Mouse (Mus musculus): ENCODE results near the gene Kcnj12. TPM values are rescaled to one million over a fixed set of nuclear protein-coding genes. Genes with fewer than 3 reads are reported as not detected.

The Kcnj12 gene
- polyA plus RNA-seq, 1 experiment = 5.8 TPM

DNA sequence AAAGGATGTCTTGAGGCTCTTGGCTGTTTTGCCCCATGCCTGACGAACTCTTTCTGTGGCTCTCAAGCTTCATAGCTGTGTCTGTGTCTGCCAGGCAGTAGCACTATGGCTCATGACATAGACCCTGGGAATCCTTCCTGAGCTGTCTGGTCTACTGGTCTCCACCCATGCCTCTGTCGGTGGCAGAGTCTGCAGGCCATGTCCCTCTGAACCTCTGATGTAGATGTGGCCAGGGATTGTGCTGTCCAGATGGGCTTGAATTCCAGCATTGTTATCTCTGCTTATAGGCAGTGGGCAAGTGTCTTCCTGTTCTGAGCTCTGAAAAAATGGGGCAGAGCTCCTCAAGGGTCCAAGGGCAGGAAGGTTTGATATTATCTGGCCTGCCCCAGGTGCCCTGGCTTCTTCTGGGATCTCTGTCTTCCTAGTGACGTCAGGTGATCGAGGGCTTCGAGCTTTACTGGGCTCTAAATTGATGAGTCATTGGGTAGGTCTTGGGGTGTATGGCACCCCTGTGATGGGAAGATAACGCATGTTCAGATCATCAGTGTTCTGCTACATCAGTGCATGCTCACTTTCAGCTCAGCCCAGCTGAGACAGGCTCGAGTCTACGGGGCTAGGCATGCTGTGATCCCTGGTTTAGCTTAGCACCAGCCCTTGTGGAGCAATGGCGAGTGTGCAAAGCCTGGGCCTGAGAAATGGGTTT, 44.9 kb downstream of the Kcnj12 start:
- TF ChIP-seq CTCF (IDR thresholded peaks at IDR 0.05; ENCODE audit: insufficient read depth, low read length) (no peak), POLR2A (IDR thresholded peaks at IDR 0.05; ENCODE audit: borderline replicate concordance, extremely low read depth, low read depth, low read length) (no peak)
- Histone ChIP-seq H3K4me1 (ENCODE audit: control insufficient read depth, insufficient read depth, low read length) (no peaks in the 10 kb centered on the region), H3K4me3 (replicated peaks; ENCODE audit: extremely low read depth, low read depth, low read length) (no peak overlapping the region)
- DNase-seq = no peak
- WGBS = 77% methylated on average over 9 of the region's 9 CpGs

GRCm38 (mm10) chr11:61068866-61069265, 46.5 kb downstream of the Kcnj12 start:
- WGBS = 77% methylated on average over 10 of the region's 10 CpGs
- Histone ChIP-seq H3K4me3 (replicated peaks; ENCODE audit: extremely low read depth, low read depth, low read length) (no peak overlapping the region), H3K4me1 (ENCODE audit: control insufficient read depth, insufficient read depth, low read length) (no peaks in the 10 kb centered on the region)
- no peak for DNase-seq
- TF ChIP-seq CTCF (IDR thresholded peaks at IDR 0.05; ENCODE audit: insufficient read depth, low read length) (no peak), POLR2A (IDR thresholded peaks at IDR 0.05; ENCODE audit: borderline replicate concordance, extremely low read depth, low read depth, low read length) (no peak)

- no peak overlapping the region for H3K4me3 ChIP-seq (replicated peaks; ENCODE audit: extremely low read depth, low read depth, low read length)
- no peak for DNase-seq
- WGBS = 95% methylated on average over 18 of the region's 18 CpGs
- TF ChIP-seq POLR2A (IDR thresholded peaks at IDR 0.05; ENCODE audit: borderline replicate concordance, extremely low read depth, low read depth, low read length) = no peak
- no peak for TF ChIP-seq CTCF (IDR thresholded peaks at IDR 0.05; ENCODE audit: insufficient read depth, low read length)
- no peaks in the 10 kb centered on the region for H3K4me1 ChIP-seq (ENCODE audit: control insufficient read depth, insufficient read depth, low read length)
Observed at GRCm38 (mm10) chr11:61069645-61070044, 47.3 kb downstream of the Kcnj12 start.

GRCm38 (mm10) chr11:61074646-61075317, 52.4 kb downstream of the Kcnj12 start:
- Histone ChIP-seq H3K4me1 (ENCODE audit: control insufficient read depth, insufficient read depth, low read length) (no peaks in the 10 kb centered on the region), H3K4me3 (replicated peaks; ENCODE audit: extremely low read depth, low read depth, low read length) (no peak overlapping the region)
- 64% methylated on average over 5 of the region's 5 CpGs for WGBS
- no peak for TF ChIP-seq CTCF (IDR thresholded peaks at IDR 0.05; ENCODE audit: insufficient read depth, low read length)
- TF ChIP-seq POLR2A (IDR thresholded peaks at IDR 0.05; ENCODE audit: borderline replicate concordance, extremely low read depth, low read depth, low read length) = no peak
- no peak for DNase-seq

DNA sequence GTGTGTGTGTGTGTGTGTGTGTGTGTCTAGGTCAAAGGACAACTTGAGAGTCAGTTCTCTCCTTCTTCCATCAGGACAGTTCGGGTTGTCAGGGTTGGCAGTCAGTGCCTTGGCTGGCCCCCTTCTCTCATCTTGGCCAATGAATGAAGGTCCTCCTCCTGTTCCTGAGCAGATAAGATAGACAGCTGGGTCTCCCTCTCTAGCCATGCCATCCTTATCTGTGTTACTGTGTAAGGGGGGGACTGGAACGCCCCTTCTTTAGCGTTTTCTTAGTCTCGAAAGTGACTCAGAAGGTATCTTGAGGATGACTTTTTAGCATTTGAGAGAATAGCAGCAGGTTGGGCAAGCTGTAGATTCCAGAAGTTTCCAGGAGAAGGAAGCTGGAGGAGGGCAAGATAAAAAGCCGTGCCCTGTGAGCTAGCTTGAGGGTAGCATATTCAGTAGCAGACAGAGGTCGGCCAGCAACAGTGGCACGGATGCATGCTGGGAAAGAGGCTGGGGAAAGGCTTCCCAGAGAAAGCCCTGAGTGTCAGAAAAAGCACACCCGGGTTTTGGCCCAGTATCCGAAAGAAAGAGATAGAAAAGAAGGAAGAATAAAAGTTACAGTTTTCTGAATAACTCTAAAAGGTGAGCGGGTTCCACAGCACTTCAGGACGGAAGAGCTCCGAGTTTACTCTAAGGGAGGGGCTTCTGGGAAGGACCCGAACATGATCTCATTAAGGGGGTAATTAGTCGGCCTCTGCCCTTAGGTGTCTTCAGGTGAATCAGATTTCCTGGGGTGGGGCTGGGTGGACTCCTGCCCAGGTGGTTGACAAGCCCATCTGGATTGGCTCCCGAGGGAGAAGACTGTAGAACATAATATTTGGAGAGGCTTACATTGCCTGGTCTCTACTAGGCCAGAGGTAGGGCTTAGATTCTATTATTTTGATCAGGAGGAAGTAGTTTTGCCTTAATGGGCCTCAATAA, 53.3 kb downstream of the Kcnj12 start:
- Histone ChIP-seq H3K4me3 (replicated peaks; ENCODE audit: extremely low read depth, low read depth, low read length) (no peak overlapping the region), H3K4me1 (ENCODE audit: control insufficient read depth, insufficient read depth, low read length) (no peaks in the 10 kb centered on the region)
- WGBS = 63% methylated on average over 15 of the region's 15 CpGs
- TF ChIP-seq POLR2A (IDR thresholded peaks at IDR 0.05; ENCODE audit: borderline replicate concordance, extremely low read depth, low read depth, low read length) (no peak), CTCF (IDR thresholded peaks at IDR 0.05; ENCODE audit: insufficient read depth, low read length) (no peak)
- no peak for DNase-seq

DNA sequence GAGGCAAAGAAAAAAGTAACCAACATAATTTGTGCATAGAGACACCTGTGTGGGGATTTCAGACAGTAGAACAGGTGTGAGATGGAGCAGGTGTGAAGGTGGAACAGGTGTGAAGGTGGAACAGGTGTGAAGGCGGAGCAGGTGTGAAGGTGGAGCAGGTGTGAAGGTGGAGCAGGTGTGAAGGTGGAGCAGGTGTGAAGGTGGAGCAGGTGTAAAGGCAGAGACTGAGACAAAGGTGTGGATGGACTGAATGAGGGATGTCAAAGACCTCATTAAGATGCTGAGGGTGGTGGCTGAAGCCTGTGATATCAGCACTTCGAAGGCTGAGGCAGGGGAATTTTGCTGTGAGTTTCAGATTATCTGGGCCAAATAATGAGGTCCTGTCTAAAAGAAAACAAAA, 59.3 kb downstream of the Kcnj12 start:
- Histone ChIP-seq H3K4me1 (ENCODE audit: control insufficient read depth, insufficient read depth, low read length) (no peaks in the 10 kb centered on the region), H3K4me3 (replicated peaks; ENCODE audit: extremely low read depth, low read depth, low read length) (no peak overlapping the region)
- WGBS = 84% methylated on average over 2 of the region's 2 CpGs
- TF ChIP-seq POLR2A (IDR thresholded peaks at IDR 0.05; ENCODE audit: borderline replicate concordance, extremely low read depth, low read depth, low read length) (no peak), CTCF (IDR thresholded peaks at IDR 0.05; ENCODE audit: insufficient read depth, low read length) (no peak)
- DNase-seq = no peak

DNA sequence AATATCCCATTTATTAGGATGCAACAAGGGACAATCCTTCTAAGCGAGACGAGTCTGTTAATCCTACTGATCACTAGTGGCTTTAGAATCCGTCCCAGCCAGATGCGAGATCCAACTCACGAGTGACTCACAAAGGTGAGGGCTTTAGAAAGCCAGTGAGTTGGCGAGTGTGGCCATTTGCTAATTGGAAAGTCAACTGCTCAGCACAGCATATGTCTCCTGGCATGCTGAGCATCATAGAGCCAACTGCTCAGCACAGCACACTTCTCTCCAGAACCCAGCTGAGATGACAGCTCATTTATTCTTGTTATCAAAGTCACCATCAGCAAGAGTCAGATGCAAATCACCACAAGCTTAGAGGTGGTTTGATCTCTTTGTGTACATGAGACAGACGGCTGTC, 67.8 kb downstream of the Kcnj12 start:
- WGBS = 75% methylated on average over 7 of the region's 7 CpGs
- TF ChIP-seq CTCF (IDR thresholded peaks at IDR 0.05; ENCODE audit: insufficient read depth, low read length) (no peak), POLR2A (IDR thresholded peaks at IDR 0.05; ENCODE audit: borderline replicate concordance, extremely low read depth, low read depth, low read length) (no peak)
- H3K4me3 ChIP-seq (replicated peaks; ENCODE audit: extremely low read depth, low read depth, low read length) = no peak overlapping the region
- no peaks in the 10 kb centered on the region for H3K4me1 ChIP-seq (ENCODE audit: control insufficient read depth, insufficient read depth, low read length)
- no peak for DNase-seq

DNA sequence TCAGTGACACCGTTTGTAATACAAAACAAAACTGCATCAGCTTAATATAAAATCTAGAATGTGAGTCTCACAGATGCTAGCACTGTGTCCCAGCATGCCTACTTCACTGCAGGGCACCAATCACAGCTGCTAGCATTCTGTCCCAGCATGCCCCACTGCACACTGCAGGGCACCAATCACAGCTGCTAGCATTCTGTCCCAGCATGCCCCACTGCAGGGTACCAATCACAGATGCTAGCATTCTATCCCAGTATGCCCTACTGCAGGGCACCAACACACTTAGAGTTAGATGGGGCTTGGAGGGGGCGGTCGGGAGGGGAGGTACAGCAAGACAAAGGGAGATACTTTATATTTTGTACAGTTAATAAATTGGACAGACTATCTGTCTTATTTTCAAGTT, 68.8 kb downstream of the Kcnj12 start:
- H3K4me3 ChIP-seq (replicated peaks; ENCODE audit: extremely low read depth, low read depth, low read length) = no peak overlapping the region
- TF ChIP-seq CTCF (IDR thresholded peaks at IDR 0.05; ENCODE audit: insufficient read depth, low read length) (no peak), POLR2A (IDR thresholded peaks at IDR 0.05; ENCODE audit: borderline replicate concordance, extremely low read depth, low read depth, low read length) (no peak)
- H3K4me1 ChIP-seq (ENCODE audit: control insufficient read depth, insufficient read depth, low read length) = no peaks in the 10 kb centered on the region
- no peak for DNase-seq
- WGBS = 63% methylated on average over 3 of the region's 3 CpGs

DNA sequence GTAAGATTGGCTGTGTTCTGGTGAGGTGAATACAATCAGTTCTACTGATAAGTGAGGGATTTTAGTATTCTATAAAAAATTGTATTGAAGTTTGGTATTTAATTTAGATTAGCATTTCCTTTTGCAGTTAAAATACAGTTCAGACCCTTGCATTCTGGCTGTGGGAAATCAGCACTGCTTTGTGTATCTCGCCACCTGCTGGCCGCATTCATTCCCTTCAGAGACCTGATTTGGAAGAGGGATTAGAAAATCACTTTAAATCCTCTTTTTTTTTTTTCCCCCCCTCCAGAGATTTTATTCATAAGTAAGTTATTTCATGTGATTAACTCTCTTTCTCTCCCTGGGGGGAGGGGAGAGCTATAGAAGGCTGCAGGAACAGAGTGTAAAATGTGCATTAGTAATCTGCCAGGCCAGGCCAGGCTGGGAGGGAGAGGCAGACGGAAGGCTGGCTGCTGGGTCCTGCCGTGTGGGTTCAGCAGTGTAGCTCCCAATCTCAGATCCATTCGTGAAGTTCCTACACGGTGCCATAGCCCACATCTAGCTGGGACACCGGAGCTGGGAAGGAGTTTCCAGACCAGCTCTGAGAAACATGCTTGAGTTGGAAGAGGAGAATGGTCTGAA, 69.4 kb downstream of the Kcnj12 start:
- peak; percentile 55 for DNase-seq
- no peaks in the 10 kb centered on the region for H3K4me1 ChIP-seq (ENCODE audit: control insufficient read depth, insufficient read depth, low read length)
- no peak for TF ChIP-seq POLR2A (IDR thresholded peaks at IDR 0.05; ENCODE audit: borderline replicate concordance, extremely low read depth, low read depth, low read length)
- TF ChIP-seq CTCF (IDR thresholded peaks at IDR 0.05; ENCODE audit: insufficient read depth, low read length) = peak; percentile 77
- no peak overlapping the region for H3K4me3 ChIP-seq (replicated peaks; ENCODE audit: extremely low read depth, low read depth, low read length)
- WGBS = 28% methylated on average over 7 of the region's 7 CpGs

All from lung, adult 2 months (tissue).